Mouse (Mus musculus) embryonic facial prominence, embryonic 10.5 days (tissue): ENCODE measurements around the gene Cox16. TPM values are rescaled to one million over a fixed set of nuclear protein-coding genes. Genes with fewer than 3 reads are reported as not detected.

ENCODE experiments used
- DNase-seq: peaks from one replicate; pipeline ENCODE4 v3.0.0-alpha.2; 2017; ENCODE audit warnings: low spot score
- H3K27ac ChIP-seq: fragments of 300-500 bp; sonication (generic); replicated peaks from 2 replicates; pipeline ENCODE4 v1.5.1; 2016; ENCODE audit warnings: mild to moderate bottlenecking
- H3K27me3 ChIP-seq: fragments of 300-500 bp; sonication (generic); replicated peaks from 2 replicates; pipeline ENCODE4 v1.6.1; 2016; ENCODE audit warnings: low read depth, mild to moderate bottlenecking; ENCODE audit not compliant: poor library complexity, severe bottlenecking
- H3K36me3 ChIP-seq: fragments of 300-500 bp; sonication (generic); replicated peaks from 2 replicates; pipeline ENCODE4 v1.6.1; 2016; ENCODE audit warnings: mild to moderate bottlenecking, moderate library complexity
- H3K4me1 ChIP-seq: fragments of 300-500 bp; sonication (generic); 2 replicates; pipeline ENCODE4 v1.6.1; 2016
- H3K4me3 ChIP-seq: fragments of 300-500 bp; sonication (generic); 2 replicates; pipeline ENCODE4 v1.5.1; 2016; ENCODE audit warnings: mild to moderate bottlenecking, moderate library complexity
- H3K9me3 ChIP-seq: fragments of 300-500 bp; sonication (generic); 2 replicates; pipeline ENCODE4 v1.6.1; 2016; ENCODE audit warnings: mild to moderate bottlenecking
- WGBS: fragments of 180-500 bp; shearing (Covaris S2); methylation state at CpG from one replicate; pipeline ENCODE4 v1.1.7; 2016; 5-methylcytosine and 5-hydroxymethylcytosine counted together
- polyA plus RNA-seq: library from polyadenylated mRNA; unstranded; fragments of >200 nt; fragmentation: Nextera tagmentation; extraction: Ambion mirVana; gene quantifications from 2 replicates; pipeline ENCODE4 v1.2.1, GENCODE M21; 2016

The Cox16 gene
- polyA plus RNA-seq, 1 experiment from 2014 or later = 107 TPM

DNA sequence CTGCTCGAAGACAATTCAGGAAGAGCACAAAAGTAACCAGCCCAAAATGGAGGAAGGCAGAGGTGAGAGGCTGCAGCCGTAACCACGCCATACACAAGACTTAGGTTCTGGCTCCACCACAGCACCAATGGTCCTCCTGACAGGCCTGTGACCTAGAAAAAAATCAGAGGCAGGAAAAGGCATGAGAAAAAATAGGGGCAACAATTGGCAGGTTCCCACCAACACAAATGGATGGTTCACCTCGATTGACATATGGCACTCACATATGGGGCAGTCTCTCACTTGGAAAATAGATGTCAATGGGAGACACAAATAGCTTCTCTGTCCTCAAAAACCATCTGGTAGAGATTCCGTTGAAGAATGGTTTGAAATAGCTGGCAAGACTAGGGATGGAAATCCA lies 169.0 kb downstream of the Cox16 start:
- Histone ChIP-seq H3K36me3 (no peaks in the 10 kb centered on the region), H3K27ac (no peak overlapping the region), H3K4me1 (peaks cover 4% of the 10 kb centered on the region), H3K9me3 (no peaks in the 10 kb centered on the region), H3K4me3 (no peak overlapping the region), H3K27me3 (no peaks in the 10 kb centered on the region)
- no peak for DNase-seq
- 90% methylated on average over 5 of the region's 5 CpGs for WGBS

Other genes starting within 250 kb of the Cox16 start
- 0.91 and 1.1 TPM in 2 replicates for gene Slc8a3, start 151.9 kb downstream of the Cox16 start, polyA plus RNA-seq
- 0.10 and 0.35 TPM in 2 replicates for gene Gm4787, start 105.7 kb downstream of the Cox16 start, polyA plus RNA-seq
- 0.70 and 0.89 TPM in 2 replicates for gene Adam4, start 63.2 kb downstream of the Cox16 start, polyA plus RNA-seq
- gene Gm20498, start 47.8 kb upstream of the Cox16 start, polyA plus RNA-seq = 29.8 and 32.3 TPM in 2 replicates
- gene Synj2bp, start 47.8 kb upstream of the Cox16 start, polyA plus RNA-seq = 35.3 and 35.9 TPM in 2 replicates
- gene Adam21, start 83.3 kb upstream of the Cox16 start, polyA plus RNA-seq = 0.36 and 0.41 TPM in 2 replicates
- gene Med6, start 109.9 kb upstream of the Cox16 start, polyA plus RNA-seq = 88.4 and 90.9 TPM in 2 replicates
- 1.2 and 1.6 TPM in 2 replicates for gene Ttc9, start 146.1 kb upstream of the Cox16 start, polyA plus RNA-seq